Mouse (Mus musculus): Measurements from ENCODE around the gene Coq10b.

Coq10b gene

DNA sequence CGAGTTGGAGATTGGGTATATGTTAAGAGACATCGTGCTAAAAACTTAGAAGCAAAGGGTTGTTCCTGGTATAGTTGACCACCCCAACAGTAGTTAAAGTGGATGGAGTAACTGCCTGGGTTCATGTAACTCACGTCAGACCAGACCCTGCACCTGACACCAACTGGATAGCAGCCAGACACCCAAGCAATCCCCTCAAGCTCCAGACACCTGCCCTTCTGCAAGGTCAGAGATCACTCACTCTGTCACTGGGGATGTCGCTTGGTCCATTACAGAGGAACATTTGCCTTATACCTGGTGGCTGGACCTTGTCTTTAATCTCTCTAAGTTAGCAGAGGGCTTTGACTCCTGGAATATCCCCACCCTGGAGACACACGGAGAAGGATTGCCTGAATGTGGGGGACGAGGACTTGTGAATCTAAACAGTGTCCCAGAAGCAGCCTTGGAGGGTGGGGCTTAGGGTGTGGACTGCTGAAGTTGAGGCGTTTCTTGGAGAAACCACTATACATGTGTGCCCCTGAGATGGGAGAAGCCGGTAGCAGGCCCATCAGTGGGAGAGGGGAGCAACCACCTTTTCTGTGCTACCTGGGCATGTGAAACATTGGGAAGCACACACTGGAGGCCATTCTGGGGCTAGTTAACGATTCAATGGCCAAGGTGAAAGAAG, 54.5 kb downstream of the Coq10b start:
- no peak for DNase-seq (ENCODE audit: low spot score in 2 of 2)

DNA sequence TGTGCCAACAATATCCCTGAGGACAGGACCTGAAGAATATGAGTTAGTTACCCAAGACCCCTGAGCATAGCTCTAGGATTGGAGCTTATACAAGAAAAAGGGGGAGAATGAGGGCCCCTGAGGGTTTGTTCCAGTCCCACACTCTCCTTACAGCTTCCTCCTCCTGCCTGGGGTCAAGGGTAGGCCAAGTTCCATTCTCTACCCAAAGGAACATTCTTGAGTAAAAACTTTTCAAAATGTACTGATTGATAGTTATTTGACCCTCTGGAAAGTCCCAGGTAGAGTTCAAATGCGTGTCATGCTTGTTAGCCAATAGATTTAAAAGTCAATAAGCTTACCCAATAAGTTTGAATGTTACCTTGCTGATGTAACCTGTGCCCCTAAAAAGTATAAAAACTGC, 55.1 kb downstream of the Coq10b start:
- DNase-seq (ENCODE audit: low spot score in 2 of 2) = no peak

DNA sequence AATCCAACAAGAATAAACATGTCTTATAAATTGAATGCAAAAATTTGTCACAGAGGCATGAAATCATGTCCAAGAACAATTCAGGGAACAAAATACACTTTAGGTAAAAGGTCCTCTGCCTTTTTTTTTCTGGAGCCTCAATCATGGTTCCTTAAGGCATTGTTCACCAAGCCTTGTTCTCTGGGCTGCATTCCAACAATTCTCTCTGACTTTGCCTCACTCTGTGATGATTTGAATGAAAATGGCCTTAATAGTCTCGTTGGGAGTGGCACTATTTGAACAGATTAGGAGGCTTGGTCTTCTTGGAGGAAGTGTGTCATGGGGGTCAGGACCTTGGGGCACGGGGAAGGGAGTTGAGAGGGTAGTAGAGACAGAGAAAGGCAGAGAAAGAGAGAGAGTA, 55.9 kb downstream of the Coq10b start:
- no peak for DNase-seq (ENCODE audit: low spot score in 2 of 2)

DNA sequence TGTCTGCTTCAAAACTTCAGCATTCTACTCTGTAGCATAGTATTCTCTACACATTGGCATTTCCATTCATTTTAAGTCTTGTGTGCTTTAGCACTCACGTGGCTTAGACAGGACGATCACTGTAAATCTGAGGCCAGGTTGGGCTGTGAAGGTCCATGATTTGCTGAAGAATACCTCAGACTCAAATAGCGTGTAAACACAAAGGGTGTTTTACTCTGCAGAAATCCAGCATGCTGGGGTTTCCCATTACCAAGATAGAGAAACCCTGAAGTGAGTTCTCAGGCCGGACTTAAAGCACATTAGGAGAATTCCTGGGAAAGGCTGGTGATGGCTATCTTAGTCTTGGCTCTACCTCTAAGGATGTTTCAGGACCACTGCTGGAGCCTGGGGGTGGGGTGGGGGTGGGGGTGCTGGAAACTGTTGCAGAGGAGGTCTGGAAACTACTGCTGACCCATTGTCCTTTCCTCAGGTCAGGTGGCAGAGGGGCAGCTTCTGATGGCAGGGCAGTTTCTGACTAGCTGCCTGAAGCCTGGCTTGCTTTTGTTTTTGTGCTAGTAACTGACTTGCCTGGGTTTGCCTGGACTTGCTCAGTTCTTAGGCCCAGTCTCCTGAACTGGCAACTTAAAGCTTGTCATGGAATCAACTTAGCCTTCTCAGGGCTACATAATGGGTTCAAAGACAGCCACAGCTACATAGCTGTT, 56.6 kb downstream of the Coq10b start:
- no peak for DNase-seq (ENCODE audit: low spot score in 2 of 2)
